Mouse (Mus musculus) cerebellum, postnatal 36 days (tissue): ENCODE measurements at regions not wholly inside any gene's neighbourhood (a gene's known extent, or its start where the extent isn't known, plus 50 kb on each side); places are given as distances from the start of the nearest gene placed in this dataset.

Source experiments
- DNase-seq, 2 experiments: peaks; one replicate each; pipeline ENCODE4 v3.0.0; 2021 to 2022; ENCODE audit warnings: mixed read lengths in 2 of 2

- no peak for DNase-seq
These were observed 645.4 kb upstream of the Gm10131 start for GRCm38 (mm10) chr8:34756916-34757315.

GRCm38 (mm10) chr8:34756171-34756570 is 644.6 kb upstream of the Gm10131 start:
- DNase-seq, result no peak

GRCm38 (mm10) chr8:34755480-34755879 is 643.9 kb upstream of the Gm10131 start:
- no peak for DNase-seq

GRCm38 (mm10) chr8:34753046-34753445 is 641.5 kb upstream of the Gm10131 start:
- DNase-seq, result no peak

- DNase-seq, result no peak
These were observed 637.0 kb upstream of the Gm10131 start for GRCm38 (mm10) chr8:34748521-34748920.

- no peak for DNase-seq
These were observed 634.2 kb upstream of the Gm10131 start for GRCm38 (mm10) chr8:34745706-34746105.

GRCm38 (mm10) chr8:34744682-34745081 is 633.1 kb upstream of the Gm10131 start:
- DNase-seq, result no peak

- DNase-seq, result no peak
These were observed 632.6 kb upstream of the Gm10131 start for GRCm38 (mm10) chr8:34744179-34744578.

- no peak for DNase-seq
These were observed 631.6 kb upstream of the Gm10131 start for GRCm38 (mm10) chr8:34743137-34743536.

GRCm38 (mm10) chr8:34740836-34741235 is 629.3 kb upstream of the Gm10131 start:
- no peak for DNase-seq

- no peak for DNase-seq
These were observed 628.6 kb upstream of the Gm10131 start for GRCm38 (mm10) chr8:34739836-34740804.

GRCm38 (mm10) chr8:34736214-34736613 is 624.7 kb upstream of the Gm10131 start:
- DNase-seq, result no peak

GRCm38 (mm10) chr8:34735006-34735405 is 623.5 kb upstream of the Gm10131 start:
- no peak for DNase-seq

- DNase-seq, result no peak
These were observed 621.3 kb upstream of the Gm10131 start for GRCm38 (mm10) chr8:34732808-34733207.

- DNase-seq, result no peak
These were observed 620.8 kb upstream of the Gm10131 start for GRCm38 (mm10) chr8:34732362-34732761.

- DNase-seq, result peak; percentile 27 to 38
These were observed 619.8 kb upstream of the Gm10131 start for GRCm38 (mm10) chr8:34731096-34731999.

- DNase-seq, result no peak
These were observed 618.0 kb upstream of the Gm10131 start for GRCm38 (mm10) chr8:34729585-34729984.

GRCm38 (mm10) chr8:34727699-34728098 is 616.2 kb upstream of the Gm10131 start:
- no peak for DNase-seq

- DNase-seq, result no peak
These were observed 614.7 kb upstream of the Gm10131 start for GRCm38 (mm10) chr8:34726145-34726767.

GRCm38 (mm10) chr8:34725546-34725945 is 614.0 kb upstream of the Gm10131 start:
- no peak for DNase-seq

- DNase-seq, result peak; percentile 49 to 52
These were observed 598.6 kb upstream of the Gm10131 start for GRCm38 (mm10) chr8:34709911-34710733.

- peak; percentile 28 for DNase-seq
These were observed 597.8 kb upstream of the Gm10131 start for GRCm38 (mm10) chr8:34709316-34709715.
